Mouse (Mus musculus) megakaryocyte, embryonic 14.5 days (primary cell): ENCODE measurements around the gene Bloc1s3.

Source experiments
- FLI1 ChIP-seq: IDR thresholded peaks from 2 replicates; pipeline ENCODE4 v1.6.1; 2012; ENCODE audit warnings: low read length, inconsistent platforms, mixed read lengths
- GATA1 ChIP-seq: IDR thresholded peaks from 3 replicates; pipeline ENCODE4 v1.6.1; 2012; ENCODE audit warnings: mixed read lengths, low read length, inconsistent platforms, borderline replicate concordance

- TF ChIP-seq GATA1 (no peak), FLI1 (no peak)
Observed at GRCm38 (mm10) chr7:19455186-19455585, 53.0 kb downstream of the Bloc1s3 start.
